Comparison of ENCODE assay signal across 8 mouse cellular contexts in genomic region chr5:35131773-35132172, GRCm38 (mm10). TPM values are rescaled to one million over a fixed set of nuclear protein-coding genes. Genes with fewer than 3 reads are reported as not detected.
DNase-seq lines count a peak whose midpoint lies in the region; ATAC-seq and TF ChIP-seq lines count a peak whose summit lies in the region.

No protein-coding gene starts in this region.

- no peaks in the 10 kb centered on the region for H3K9me3 ChIP-seq in intestine, postnatal 0 days (ENCODE audit: control insufficient read depth)
- H3K9me3 ChIP-seq in intestine, embryonic 15.5 days: no peaks in the 10 kb centered on the region
- H3K9me3 ChIP-seq in limb, embryonic 11.5 days (ENCODE audit: control insufficient read depth, low read length): no peaks in the 10 kb centered on the region

- 11% methylated on average over 7 of the region's 7 CpGs for WGBS in intestine, postnatal 0 days
- 10% methylated on average over 7 of the region's 7 CpGs for WGBS in intestine, embryonic 15.5 days
- WGBS in limb, embryonic 11.5 days: 4% methylated on average over 7 of the region's 7 CpGs

- TF ChIP-seq CTCF in intestine, postnatal 0 days (IDR thresholded peaks at IDR 0.05; ENCODE audit: low read depth): peak; percentile 88

- no peak for ATAC-seq in intestine, postnatal 0 days
- ATAC-seq in intestine, embryonic 15.5 days: no peak
- ATAC-seq in limb, embryonic 11.5 days (ENCODE audit: insufficient number of reproducible peaks, low FRiP score, low TSS enrichment, low read depth): no peak

- H3K36me3 ChIP-seq in intestine, postnatal 0 days (ENCODE audit: control insufficient read depth, insufficient read depth): no peaks in the 10 kb centered on the region
- no peaks in the 10 kb centered on the region for H3K36me3 ChIP-seq in intestine, embryonic 15.5 days
- no peaks in the 10 kb centered on the region for H3K36me3 ChIP-seq in limb, embryonic 11.5 days (ENCODE audit: control insufficient read depth, insufficient read depth, low read length)

- H3K4me1 ChIP-seq in intestine, postnatal 0 days (replicated peaks; ENCODE audit: control insufficient read depth, insufficient read depth, low read length): no peaks in the 10 kb centered on the region
- H3K4me1 ChIP-seq in intestine, embryonic 15.5 days (replicated peaks): no peaks in the 10 kb centered on the region
- H3K4me1 ChIP-seq in limb, embryonic 11.5 days (ENCODE audit: control insufficient read depth, insufficient read depth, low read length): no peaks in the 10 kb centered on the region

- no peak overlapping the region for H3K27ac ChIP-seq in intestine, postnatal 0 days (ENCODE audit: low read depth, low read length)
- no peak overlapping the region for H3K27ac ChIP-seq in intestine, embryonic 15.5 days
- H3K27ac ChIP-seq in limb, embryonic 11.5 days (replicated peaks; ENCODE audit: low read depth, low read length): no peak overlapping the region

- DNase-seq in embryo, embryonic 10.5 days (ENCODE audit: low spot score): peak; percentile 91
- DNase-seq in gastrocnemius, postnatal 25 days: peak; percentile 77
- peak; percentile 87 for DNase-seq in kidney, adult 9 months
- peak; percentile 90 for DNase-seq in limb, embryonic 11.5 days (ENCODE audit: low spot score)
- peak; percentile 36 to 43 for DNase-seq in monocyte, adult 2 months (ENCODE audit: low read depth in 1 of 2, low spot score in 2 of 2)
- DNase-seq in spleen, postnatal 10 days (ENCODE audit: low spot score in 2 of 2): peak; percentile 68 to 86

- H3K9ac ChIP-seq in intestine, postnatal 0 days (ENCODE audit: low read depth, low read length): no peak overlapping the region
- no peak overlapping the region for H3K9ac ChIP-seq in intestine, embryonic 15.5 days
- no peak overlapping the region for H3K9ac ChIP-seq in limb, embryonic 11.5 days (ENCODE audit: low read length)

- no peaks in the 10 kb centered on the region for H3K27me3 ChIP-seq in intestine, postnatal 0 days (replicated peaks; ENCODE audit: control insufficient read depth, insufficient read depth, low read length)
- H3K27me3 ChIP-seq in intestine, embryonic 15.5 days (replicated peaks): no peaks in the 10 kb centered on the region
- no peaks in the 10 kb centered on the region for H3K27me3 ChIP-seq in limb, embryonic 11.5 days (ENCODE audit: control insufficient read depth, insufficient read depth, low read length)

- H3K4me2 ChIP-seq in intestine, postnatal 0 days (replicated peaks; ENCODE audit: low read depth): no peak overlapping the region
- H3K4me2 ChIP-seq in intestine, embryonic 15.5 days (replicated peaks): no peak overlapping the region
- no peak overlapping the region for H3K4me2 ChIP-seq in limb, embryonic 11.5 days (ENCODE audit: low read depth, severe bottlenecking)

- H3K4me3 ChIP-seq in intestine, postnatal 0 days (ENCODE audit: low read depth, low read length): no peak overlapping the region
- H3K4me3 ChIP-seq in intestine, embryonic 15.5 days (replicated peaks): no peak overlapping the region
- no peak overlapping the region for H3K4me3 ChIP-seq in limb, embryonic 11.5 days (ENCODE audit: low read depth, low read length)

RNA-seq across cellular contexts. Expression of gene Lrpap1, which starts 26.2 kb away (rescaled TPM):
- polyA plus RNA-seq in intestine, postnatal 0 days (2015; fragmentation: Nextera tagmentation; extraction: Ambion mirVana): 47.7 and 50.6 TPM in 2 replicates
- 90.3 and 94.7 TPM in 2 replicates for polyA plus RNA-seq in intestine, embryonic 15.5 days (2015; fragmentation: Nextera tagmentation; extraction: Ambion mirVana)
- total RNA-seq in gastrocnemius, postnatal 25 days (2021): 10 to 100 TPM; 22.2 to 35.2 TPM
- polyA plus RNA-seq in limb, embryonic 11.5 days (2014; fragmentation: Nextera tagmentation; extraction: Ambion mirVana): 60.3 and 67.0 TPM in 2 replicates

Comparison
In these comparisons a context has a peak if more than half of its experiments do, and no peak if none do; other contexts are left out.
1. DNase-seq: peak in every context shown above with its lines; median percentile 91 in embryo, embryonic 10.5 days; 90 in limb, embryonic 11.5 days; 87 in kidney, adult 9 months; 77 in gastrocnemius, postnatal 25 days; 77 in spleen, postnatal 10 days; 40 in monocyte, adult 2 months.